Mouse (Mus musculus): ENCODE measurements around the gene Bckdhb. TPM values are rescaled to one million over a fixed set of nuclear protein-coding genes. Genes with fewer than 3 reads are reported as not detected.
"Not testable (repeated sequence)": the region's sequence is repeated elsewhere in the genome, so short reads cannot be mapped to it uniquely, and the experiment has no call there.

Gene Bckdhb
- total RNA-seq, 2 experiments from 2014 or later, result 37.9 to 39.2 TPM

DNA sequence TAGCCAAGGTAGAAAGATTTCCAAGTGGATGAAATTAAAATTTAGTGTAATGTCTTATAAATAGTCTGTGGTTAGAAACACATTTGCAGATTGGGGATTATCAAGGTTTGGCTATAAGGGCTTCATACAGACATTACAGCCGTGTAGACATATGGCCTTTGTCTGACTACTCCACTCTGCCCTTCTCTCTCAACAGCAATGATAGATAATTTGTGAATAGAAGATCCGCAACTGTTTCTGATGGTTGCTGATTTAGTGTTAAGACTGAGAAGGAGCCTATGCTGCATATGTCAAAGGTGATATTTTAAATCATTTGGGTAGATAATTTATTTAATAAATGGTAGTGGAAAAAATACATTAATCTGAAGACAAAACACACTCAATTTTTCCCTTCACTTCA is 115.4 kb downstream of the Bckdhb start:
- intact Hi-C loops (cut with DNase I), result no loop called here
- DNase-seq (ENCODE audit: low spot score in 2 of 2), result no peak

DNA sequence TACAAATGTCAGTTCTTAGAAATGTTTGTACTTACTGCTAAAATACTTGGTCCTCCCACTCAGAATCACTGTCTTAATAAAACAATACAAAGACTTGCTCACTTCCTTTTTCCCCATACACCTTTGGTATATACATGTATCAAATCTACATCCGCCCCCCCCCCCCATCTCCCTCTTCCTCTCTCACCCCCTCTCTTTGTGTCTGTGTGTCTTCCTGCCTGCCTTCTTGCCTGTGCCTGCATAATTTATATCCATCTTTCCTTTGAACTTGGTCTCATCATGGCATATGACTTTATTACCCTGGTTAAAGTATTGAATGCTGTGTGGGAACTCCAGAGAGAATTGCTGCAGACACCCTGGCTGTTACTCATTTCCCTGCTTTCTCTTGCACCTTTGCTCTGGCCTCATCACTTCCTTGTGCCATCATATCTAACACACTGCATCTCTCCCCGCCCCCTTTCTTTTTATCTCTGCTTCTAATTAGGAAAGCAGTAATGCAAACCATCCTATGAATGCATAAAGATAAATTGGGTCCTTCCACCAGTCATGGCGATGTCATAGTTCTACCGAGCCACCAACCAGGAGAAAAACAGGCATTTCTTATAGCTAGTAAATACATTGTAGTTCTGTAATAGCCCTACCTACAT is 116.8 kb downstream of the Bckdhb start:
- intact Hi-C loops (cut with DNase I), result no loop called here
- no peak for DNase-seq (ENCODE audit: low spot score in 2 of 2)

DNA sequence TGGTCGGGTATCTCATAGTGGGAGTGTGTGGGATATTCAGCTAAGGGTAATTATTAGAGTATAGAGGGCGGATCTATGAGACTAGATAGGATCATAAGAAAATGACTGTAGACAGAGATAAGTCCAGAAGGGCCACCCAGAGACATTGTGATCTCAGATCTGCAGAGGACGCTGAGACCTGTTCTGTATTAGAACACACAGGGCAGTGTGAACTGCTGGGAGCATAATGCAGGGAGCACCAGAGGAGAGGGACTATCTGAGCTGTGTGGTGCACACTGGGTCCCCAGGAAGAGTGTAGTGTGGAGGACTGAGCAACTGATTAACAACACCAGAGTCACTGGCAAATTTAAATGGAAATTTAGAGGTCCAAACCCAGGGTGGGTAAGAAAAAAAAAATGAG is 117.6 kb downstream of the Bckdhb start:
- intact Hi-C loops (cut with DNase I), result no loop called here
- no peak for DNase-seq (ENCODE audit: low spot score in 2 of 2)

DNA sequence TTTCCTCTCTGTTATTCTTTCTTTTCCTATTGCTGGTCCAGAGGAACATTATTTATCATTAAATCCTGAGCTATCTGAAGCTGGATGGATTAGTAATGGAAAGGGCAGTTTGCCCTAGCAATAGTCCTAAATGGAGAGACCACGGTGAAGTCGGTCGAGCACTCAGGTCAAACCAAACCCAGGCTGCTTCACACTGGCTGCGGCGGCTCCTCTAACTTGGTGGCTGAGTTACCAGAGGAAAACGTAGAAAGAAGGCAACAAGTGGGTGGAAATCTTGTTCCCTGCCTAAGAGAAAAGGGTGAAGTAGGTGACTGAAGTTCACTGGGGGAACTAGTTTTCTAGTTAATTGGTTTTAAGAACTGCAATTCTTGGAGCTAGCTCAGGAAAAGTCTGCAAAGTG is 119.2 kb downstream of the Bckdhb start:
- intact Hi-C loops (cut with DNase I), result no loop called here
- DNase-seq (ENCODE audit: low spot score in 2 of 2), result no peak

DNA sequence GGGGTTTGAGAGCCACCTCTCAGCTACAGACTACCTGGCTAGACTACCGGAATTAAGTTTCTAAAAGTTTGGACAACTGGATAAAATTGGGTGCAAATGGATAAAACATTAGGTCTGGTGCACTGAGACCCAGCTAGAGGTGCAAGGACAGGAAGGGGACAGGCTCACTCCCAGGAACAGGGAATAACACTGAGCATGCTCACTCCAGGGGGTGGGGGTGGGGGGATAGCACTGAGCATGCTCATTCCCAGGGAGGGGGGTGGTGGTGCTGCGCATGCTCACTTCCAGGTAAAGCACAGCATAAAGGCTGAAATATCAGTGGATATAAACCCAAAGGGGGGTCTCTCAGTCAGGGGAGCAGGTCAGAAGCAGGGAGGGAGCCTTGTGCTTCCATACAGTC is 120.7 kb downstream of the Bckdhb start:
- no peak for DNase-seq (ENCODE audit: low spot score in 2 of 2)
- intact Hi-C loops (cut with DNase I), result no loop called here

DNA sequence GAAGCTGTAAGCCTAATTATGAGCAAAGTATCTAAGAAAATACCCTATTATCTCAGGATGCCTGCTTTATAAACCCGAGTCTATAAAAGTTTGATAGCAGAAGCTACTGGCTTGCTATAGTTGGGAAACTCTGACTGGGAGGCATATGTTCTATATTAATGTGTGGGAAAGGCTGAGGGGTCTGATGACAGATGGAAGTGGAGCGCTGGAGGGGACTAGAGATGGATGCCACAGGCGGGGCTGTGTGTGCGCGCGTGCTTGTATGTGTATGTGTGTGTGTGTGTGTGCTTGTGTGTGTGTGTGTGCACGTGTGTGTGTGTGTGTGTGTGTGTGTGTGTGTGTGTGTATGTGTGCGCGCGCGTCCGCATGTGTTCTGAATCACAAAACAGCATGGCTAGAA is 121.4 kb downstream of the Bckdhb start:
- intact Hi-C loops (cut with DNase I), result no loop called here
- no peak for DNase-seq (ENCODE audit: low spot score in 2 of 2)

DNA sequence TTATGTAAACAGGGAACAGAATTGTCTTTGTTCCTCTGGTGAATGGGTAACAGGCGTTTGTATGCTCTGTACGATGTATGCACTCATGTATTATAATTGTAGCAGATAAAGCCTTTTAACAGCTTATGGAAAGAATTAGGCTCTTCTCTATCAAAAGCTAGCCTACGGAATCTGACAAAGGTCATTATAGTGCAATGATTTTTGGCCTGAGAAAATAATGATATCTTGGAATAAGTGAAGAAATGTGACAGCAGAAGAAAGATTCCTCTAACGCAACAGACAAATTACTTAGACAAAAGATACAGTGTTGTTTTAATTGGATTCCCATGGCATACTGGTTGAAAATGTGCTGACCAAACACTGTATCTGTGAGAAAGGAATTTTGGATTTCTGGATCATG is 122.0 kb downstream of the Bckdhb start:
- intact Hi-C loops (cut with DNase I), result no loop called here
- no peak for DNase-seq (ENCODE audit: low spot score in 2 of 2)

DNA sequence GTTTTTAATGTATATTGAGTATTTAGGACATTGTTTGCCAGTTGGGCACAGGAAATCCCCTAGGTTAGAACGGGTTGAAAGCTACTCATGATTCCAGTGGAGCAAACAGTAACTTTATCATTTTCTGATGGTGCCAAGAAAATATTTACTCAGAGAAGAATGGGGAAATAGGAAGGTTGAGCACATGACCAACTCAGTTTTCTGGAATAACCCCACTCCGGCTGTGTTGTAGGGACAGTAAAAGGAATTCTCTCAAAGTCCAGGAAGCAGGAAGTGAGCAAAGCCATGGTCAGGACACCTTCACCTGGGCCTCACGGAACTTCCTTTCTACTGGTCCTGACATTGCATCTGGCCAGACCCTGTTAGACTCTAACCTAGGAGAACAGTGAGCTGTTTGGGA is 122.5 kb downstream of the Bckdhb start:
- intact Hi-C loops (cut with DNase I), result no loop called here

DNA sequence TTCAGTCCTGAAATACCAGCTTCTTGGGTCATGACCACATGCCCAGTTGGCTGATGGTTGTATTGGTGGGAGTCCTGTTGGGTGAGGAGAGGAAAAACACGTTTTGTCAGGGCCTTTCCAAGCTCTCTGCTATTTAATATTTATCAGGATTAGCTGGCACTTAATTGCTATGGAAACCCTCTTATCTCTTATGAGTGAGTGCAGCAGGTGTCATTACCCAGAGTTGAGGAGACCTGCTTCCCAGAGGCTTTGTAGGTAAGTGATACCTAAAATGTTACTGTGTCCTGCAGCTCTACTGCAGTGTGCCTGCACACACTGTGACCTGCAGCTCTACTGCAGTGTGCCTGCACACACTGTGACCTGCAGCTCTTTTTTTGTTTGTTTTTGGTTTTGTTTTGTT is 124.2 kb downstream of the Bckdhb start:
- DNase-seq (ENCODE audit: low spot score in 2 of 2), result no peak
- intact Hi-C loops (cut with DNase I), result no loop called here

More for the DNA sequence above, 122.5 kb downstream of the Bckdhb start:
- no peak for DNase-seq (ENCODE audit: low spot score in 2 of 2)

DNA sequence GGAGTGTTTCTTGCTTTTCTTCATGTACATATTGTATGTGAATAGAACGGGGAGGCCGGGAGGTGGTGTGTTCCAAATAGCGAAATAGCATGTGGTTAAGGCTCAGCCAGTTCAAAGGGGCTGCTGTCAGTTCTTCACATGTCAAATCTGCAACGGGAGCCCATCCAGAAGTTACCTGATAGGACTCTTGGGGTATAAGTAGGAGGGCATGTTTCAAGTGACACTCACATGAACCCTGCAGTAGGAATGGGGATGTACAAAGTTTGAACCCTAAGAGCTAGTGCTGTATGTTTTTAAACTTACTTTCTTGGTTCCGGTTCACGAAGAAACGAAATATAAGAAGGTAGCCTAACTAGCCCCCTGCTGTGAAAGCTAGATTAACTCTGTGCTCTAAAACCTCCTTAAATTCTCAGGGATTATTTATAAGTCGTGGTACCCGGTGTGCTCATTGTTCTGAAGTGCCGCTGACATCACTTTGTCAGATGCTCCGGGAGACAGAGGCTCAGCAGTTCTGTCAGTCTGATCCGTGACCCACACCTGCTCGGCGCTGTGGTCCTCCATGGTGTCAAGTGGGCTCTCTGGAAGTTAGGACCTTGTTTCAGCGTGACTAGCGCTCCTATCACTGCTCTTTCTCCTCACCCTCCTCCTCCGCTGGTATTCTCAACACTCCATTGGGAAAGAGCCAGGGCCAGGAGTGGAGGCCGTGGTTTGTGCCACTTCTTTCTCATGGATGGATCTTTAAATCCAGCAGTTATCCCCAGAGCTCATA is 126.1 kb downstream of the Bckdhb start:
- no peak for DNase-seq (ENCODE audit: low spot score in 2 of 2)
- intact Hi-C loops (cut with DNase I), result no loop called here

DNA sequence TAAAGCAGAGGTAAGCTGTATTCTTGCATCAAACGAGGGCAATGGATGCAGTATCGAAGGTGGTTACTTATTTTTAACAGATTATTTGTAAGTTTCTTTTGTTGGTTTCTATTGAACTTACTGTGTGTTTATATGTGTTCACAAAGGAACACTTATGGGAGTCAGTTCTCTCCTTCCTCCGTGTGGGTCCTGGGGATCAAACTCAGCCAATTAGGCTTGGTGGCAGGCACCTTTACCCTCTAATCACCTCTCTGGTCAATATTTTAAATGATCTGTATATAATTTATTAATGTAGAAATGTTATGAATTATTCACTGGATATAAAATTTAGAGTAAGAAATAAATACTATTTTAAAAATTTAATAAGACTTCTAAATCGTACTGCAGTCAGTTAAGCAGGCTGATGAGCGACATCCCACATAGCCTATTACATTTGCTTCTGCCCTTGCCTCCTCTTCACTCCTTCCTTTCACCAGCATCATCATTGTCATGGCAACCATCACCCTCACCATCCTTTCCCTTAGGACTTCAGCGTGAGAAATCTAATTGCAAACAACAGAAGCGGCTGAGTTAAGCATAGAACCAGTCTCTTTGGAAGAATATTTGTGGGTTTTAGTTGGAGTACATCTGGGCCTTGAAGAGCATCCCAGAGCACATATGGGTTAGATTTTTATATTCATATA is 130.3 kb downstream of the Bckdhb start:
- intact Hi-C loops (cut with DNase I), result no loop called here
- peak in 1 of 2 experiments; percentile 20 for DNase-seq (ENCODE audit: low spot score in 2 of 2)

DNA sequence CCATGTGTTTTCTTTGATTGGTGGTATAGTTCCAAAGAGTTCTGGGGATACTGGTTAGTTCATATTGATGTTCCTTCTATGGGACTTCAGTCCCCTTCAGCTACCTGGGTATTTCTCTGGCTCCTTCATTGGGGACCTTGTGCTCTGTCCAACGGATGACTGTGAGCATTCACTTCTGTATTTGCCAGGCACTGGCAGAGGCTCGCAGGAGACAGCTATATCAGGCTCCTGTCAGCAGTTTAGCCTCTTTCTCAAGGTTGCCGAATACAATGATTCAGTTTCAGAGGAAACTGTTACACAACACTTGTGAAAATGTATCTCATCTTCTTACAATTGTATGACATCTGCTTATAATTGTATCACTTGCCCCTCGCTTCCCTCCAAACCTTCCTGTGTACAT is 135.8 kb downstream of the Bckdhb start:
- intact Hi-C loops (cut with DNase I); DNase-seq (ENCODE audit: low spot score in 2 of 2): not testable (repeated sequence)

DNA sequence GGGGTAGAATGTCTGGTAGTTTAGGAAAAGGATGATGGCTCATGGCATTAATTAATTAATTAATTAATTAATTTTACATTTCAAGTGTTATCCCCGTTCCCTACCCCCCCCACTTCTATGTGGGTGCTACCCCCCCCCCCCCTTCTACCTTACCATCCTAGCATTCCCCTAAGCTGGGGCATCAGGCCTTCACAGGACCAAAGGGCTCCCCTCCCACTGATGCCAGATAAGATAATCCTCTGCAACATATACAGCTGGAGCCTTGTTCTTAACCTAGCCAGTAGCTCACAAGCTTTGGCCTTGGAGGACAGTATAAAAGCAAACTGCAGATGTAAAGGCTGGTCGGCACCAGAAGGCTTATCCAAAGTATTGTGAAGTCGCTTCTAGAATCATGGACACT is 138.7 kb downstream of the Bckdhb start:
- intact Hi-C loops (cut with DNase I), result no loop called here
- no peak for DNase-seq (ENCODE audit: low spot score in 2 of 2)

DNA sequence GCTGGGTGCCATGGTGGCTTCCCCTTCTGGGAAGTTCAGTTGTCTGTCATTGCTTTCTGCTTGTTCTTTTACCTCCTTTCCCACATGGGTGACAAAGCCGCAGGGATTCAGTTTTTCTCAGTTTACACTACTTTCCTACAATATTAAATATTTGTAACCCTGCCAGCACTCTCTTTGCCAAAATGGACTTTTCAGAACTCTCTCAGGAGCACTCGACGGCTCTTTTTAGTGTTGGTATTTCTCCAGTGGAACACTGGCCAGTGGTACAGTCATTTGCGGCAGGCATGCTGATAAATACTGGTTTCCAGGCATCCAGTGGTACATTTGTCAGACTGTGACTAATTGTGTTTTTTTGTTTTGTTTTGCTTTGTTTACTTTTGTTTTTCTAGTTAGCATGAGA is 139.2 kb downstream of the Bckdhb start:
- intact Hi-C loops (cut with DNase I), result no loop called here
- DNase-seq (ENCODE audit: low spot score in 2 of 2), result no peak

DNA sequence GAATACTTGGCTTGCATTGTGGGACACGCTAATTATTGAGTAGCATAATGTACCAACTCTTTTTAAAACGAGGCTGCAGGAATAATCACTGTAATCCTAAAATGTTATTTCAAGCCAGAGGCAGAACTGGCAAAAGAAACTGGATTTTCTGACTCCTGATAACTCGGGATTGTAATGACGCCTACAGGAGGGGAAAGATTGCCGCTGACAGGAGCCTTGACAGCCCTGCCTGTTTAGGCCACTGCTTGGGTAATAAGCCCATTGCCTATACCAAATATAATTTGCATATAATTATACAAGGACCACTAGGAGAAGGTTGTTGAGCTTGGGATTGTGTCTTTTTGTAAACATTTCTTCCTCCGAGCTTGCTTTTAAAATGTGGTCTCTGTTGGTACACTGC is 145.3 kb downstream of the Bckdhb start:
- intact Hi-C loops (cut with DNase I), result no loop called here
- no peak for DNase-seq (ENCODE audit: low spot score in 2 of 2)

DNA sequence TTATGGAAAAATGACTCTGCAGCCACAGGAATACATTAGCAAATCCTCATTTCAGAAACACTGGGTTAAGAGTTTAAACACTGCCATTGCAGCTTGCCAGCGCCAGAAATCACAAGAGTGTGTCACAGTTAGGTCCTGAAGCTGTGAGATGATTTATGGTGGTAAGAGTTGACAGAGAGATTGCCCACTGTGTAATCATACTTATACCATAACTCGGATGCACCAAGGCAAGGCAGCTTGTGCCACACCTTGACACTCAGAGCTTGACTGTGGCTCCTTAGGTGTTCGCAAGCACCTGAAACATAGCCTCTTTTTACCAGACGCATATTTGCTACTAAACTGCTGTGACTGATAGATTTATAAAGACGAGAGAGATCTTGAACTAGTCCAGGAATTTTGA is 145.8 kb downstream of the Bckdhb start:
- no peak for DNase-seq (ENCODE audit: low spot score in 2 of 2)
- intact Hi-C loops (cut with DNase I), result no loop called here

DNA sequence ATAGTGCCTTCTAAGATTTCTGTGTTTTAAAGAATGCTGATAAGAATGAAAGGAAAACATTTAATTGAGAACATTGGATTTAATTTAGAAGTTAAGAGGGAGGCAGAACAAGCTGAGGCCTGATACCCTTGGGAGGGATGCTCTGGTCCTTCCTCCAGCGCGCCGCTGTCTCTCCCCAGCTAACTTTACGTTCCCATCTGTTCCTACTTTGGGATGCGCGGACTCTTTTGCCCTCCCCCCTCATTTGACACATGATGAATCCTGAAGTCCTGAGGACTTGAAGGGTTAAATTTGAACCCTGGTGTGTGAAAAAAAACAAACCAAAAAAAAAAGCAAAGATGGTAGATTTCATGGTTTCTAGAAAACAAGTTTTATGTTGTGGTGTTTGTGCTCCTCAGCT is 147.6 kb downstream of the Bckdhb start:
- DNase-seq (ENCODE audit: low spot score in 2 of 2), result no peak
- intact Hi-C loops (cut with DNase I), result no loop called here

DNA sequence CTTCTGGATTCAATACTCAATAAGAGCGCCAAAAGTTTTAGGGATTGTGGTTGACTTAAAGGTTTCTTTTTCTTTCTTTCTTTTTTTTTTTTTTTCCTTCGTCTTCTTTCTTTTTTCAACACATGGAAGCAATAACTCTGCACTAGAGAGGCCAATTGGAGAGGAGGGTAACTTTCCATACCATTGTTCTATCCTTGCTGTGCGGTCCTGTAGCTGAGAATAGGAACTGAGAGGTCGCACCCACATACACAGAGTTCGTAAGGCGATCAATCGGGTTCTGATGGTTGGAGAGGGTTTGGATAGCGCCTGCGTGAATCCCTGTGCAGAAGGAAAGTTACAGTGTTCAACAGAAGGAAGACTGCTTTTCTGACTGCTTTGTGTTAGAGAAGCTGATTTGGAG is 148.3 kb downstream of the Bckdhb start:
- intact Hi-C loops (cut with DNase I), result no loop called here
- DNase-seq (ENCODE audit: low spot score in 2 of 2), result no peak

DNA sequence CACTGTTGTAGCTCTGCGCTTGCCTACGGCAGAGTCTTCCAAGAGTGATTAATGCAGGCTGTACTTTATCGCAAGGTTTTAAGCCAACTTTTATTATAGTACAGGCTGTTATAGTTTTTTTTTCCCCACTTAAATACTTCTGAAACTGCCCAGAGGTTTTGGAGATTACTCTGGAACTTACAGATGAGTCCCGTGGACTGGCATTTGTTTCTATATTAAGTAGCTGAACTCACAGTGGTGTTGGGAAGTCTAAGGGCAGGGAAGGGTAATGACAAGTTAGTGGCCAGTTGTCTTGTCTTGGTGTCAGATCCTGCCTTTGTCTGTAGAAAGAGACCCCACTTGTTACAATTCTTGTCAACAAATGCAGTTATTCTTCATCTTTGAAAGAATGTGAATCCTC is 158.6 kb downstream of the Bckdhb start:
- no peak for DNase-seq (ENCODE audit: low spot score in 2 of 2)
- intact Hi-C loops (cut with DNase I), result no loop called here

DNA sequence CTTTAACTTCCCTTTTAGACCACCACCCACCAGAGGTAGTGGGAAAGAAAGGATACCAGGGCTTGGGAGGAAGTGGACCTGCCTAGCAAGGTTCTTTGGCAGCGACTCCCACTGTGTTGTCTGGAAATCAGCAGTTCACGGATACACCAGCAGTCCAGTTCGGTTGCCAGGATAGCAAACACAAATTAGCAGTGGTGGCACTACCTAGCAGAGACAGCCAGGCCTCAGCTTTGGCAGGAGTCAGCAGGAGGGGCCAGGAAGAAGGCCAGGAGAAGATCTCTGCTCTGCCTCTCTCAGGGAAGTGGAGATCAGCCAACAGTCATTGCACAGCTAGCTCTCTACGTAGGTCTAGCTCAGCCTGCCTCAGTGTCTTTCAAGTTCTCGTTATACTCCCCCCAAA is 159.7 kb downstream of the Bckdhb start:
- DNase-seq (ENCODE audit: low spot score in 2 of 2), result no peak
- intact Hi-C loops (cut with DNase I), result no loop called here

All from left cerebral cortex, postnatal 25 days (tissue).